Mouse (Mus musculus) forebrain, embryonic 10.5 days (tissue): ENCODE results near the gene Gm20696. TPM values are rescaled to one million over a fixed set of nuclear protein-coding genes. Genes with fewer than 3 reads are reported as not detected.

Experiments
- DNase-seq: peaks from one replicate; pipeline ENCODE4 v3.0.0-alpha.2; 2017; ENCODE audit warnings: low spot score; ENCODE audit errors: extremely low spot score
- H3K27ac ChIP-seq: fragments of 300-500 bp; sonication (generic); 2 replicates; pipeline ENCODE4 v1.5.1; 2016; ENCODE audit warnings: mild to moderate bottlenecking
- H3K27me3 ChIP-seq: fragments of 300-500 bp; sonication (generic); 2 replicates; pipeline ENCODE4 v1.6.1; 2016; ENCODE audit warnings: mild to moderate bottlenecking; ENCODE audit not compliant: poor library complexity, severe bottlenecking
- H3K36me3 ChIP-seq: fragments of 300-500 bp; sonication (generic); replicated peaks from 2 replicates; pipeline ENCODE4 v1.6.1; 2016; ENCODE audit warnings: mild to moderate bottlenecking, moderate library complexity
- H3K4me1 ChIP-seq: fragments of 300-500 bp; sonication (generic); 2 replicates; pipeline ENCODE4 v1.6.1; 2016
- H3K4me3 ChIP-seq: fragments of 300-500 bp; sonication (generic); 2 replicates; pipeline ENCODE4 v1.5.1; 2016; ENCODE audit warnings: mild to moderate bottlenecking, moderate library complexity
- H3K9me3 ChIP-seq: fragments of 300-500 bp; sonication (generic); 2 replicates; pipeline ENCODE4 v1.6.1; 2016; ENCODE audit warnings: mild to moderate bottlenecking, moderate library complexity
- WGBS: fragments of 180-500 bp; shearing (Covaris S2); methylation state at CpG from one replicate; pipeline ENCODE4 v1.1.7; 2016; 5-methylcytosine and 5-hydroxymethylcytosine counted together
- polyA plus RNA-seq: library from polyadenylated mRNA; unstranded; fragments of >200 nt; fragmentation: Nextera tagmentation; extraction: Ambion mirVana; gene quantifications from 2 replicates; pipeline ENCODE4 v1.2.1, GENCODE M21; 2016

Gene Gm20696
- polyA plus RNA-seq, 1 experiment from 2014 or later, result 3.6 TPM

GRCm38 (mm10) chr6:99388741-99389675, 277.6 kb downstream of the Gm20696 start:
- peak overlapping the region; percentile 45; the same call in 1 of the 2 replicates for H3K27ac ChIP-seq
- 85% methylated on average over 19 of the region's 19 CpGs for WGBS
- H3K36me3 ChIP-seq, result peaks cover 24% of the 10 kb centered on the region; the same call in 1 of the 2 replicates
- H3K9me3 ChIP-seq, result no peaks in the 10 kb centered on the region; the same call in 1 of the 2 replicates
- no peaks in the 10 kb centered on the region for H3K27me3 ChIP-seq
- DNase-seq, result no peak
- peaks cover 31% of the 10 kb centered on the region; the same call in 1 of the 2 replicates for H3K4me1 ChIP-seq
- H3K4me3 ChIP-seq, result no peak overlapping the region

GRCm38 (mm10) chr6:99388023-99388422, 278.6 kb downstream of the Gm20696 start:
- H3K4me3 ChIP-seq, result no peak overlapping the region
- 92% methylated on average over 5 of the region's 5 CpGs for WGBS
- no peaks in the 10 kb centered on the region; the same call in 1 of the 2 replicates for H3K9me3 ChIP-seq
- peaks cover 35% of the 10 kb centered on the region; the same call in 1 of the 2 replicates for H3K4me1 ChIP-seq
- peaks cover 24% of the 10 kb centered on the region; the same call in 1 of the 2 replicates for H3K36me3 ChIP-seq
- H3K27ac ChIP-seq, result peak overlapping the region; percentile 9; the same call in 1 of the 2 replicates
- DNase-seq, result no peak
- no peaks in the 10 kb centered on the region for H3K27me3 ChIP-seq

GRCm38 (mm10) chr6:99385059-99385604, 281.5 kb downstream of the Gm20696 start:
- no peak overlapping the region for H3K27ac ChIP-seq
- WGBS, result 87% methylated on average over 2 of the region's 2 CpGs
- peaks cover 26% of the 10 kb centered on the region; the same call in 1 of the 2 replicates for H3K36me3 ChIP-seq
- no peak for DNase-seq
- no peaks in the 10 kb centered on the region; the same call in 1 of the 2 replicates for H3K9me3 ChIP-seq
- peaks cover 37% of the 10 kb centered on the region; the same call in 1 of the 2 replicates for H3K4me1 ChIP-seq
- H3K4me3 ChIP-seq, result no peak overlapping the region
- H3K27me3 ChIP-seq, result no peaks in the 10 kb centered on the region

GRCm38 (mm10) chr6:99383846-99384472, 282.6 kb downstream of the Gm20696 start:
- Histone ChIP-seq H3K4me1 (peaks cover 32% of the 10 kb centered on the region), H3K4me3 (no peak overlapping the region), H3K27ac (peak overlapping the region; percentile 21; the same call in 1 of the 2 replicates), H3K36me3 (peaks cover 25% of the 10 kb centered on the region; the same call in 1 of the 2 replicates), H3K27me3 (no peaks in the 10 kb centered on the region), H3K9me3 (no peaks in the 10 kb centered on the region; the same call in 1 of the 2 replicates)
- WGBS, result 82% methylated on average over 4 of the region's 4 CpGs
- no peak for DNase-seq

GRCm38 (mm10) chr6:99380146-99380545, 286.5 kb downstream of the Gm20696 start:
- Histone ChIP-seq H3K4me3 (no peak overlapping the region), H3K9me3 (no peaks in the 10 kb centered on the region), H3K27ac (no peak overlapping the region), H3K27me3 (no peaks in the 10 kb centered on the region), H3K4me1 (peaks cover 60% of the 10 kb centered on the region), H3K36me3 (peaks cover 3% of the 10 kb centered on the region; the same call in 1 of the 2 replicates)
- WGBS, result 92% methylated on average over 5 of the region's 5 CpGs
- DNase-seq, result no peak

GRCm38 (mm10) chr6:99378997-99379710, 287.4 kb downstream of the Gm20696 start:
- 79% methylated on average over 7 of the region's 7 CpGs for WGBS
- H3K27ac ChIP-seq, result no peak overlapping the region
- no peak for DNase-seq
- H3K36me3 ChIP-seq, result peaks cover 3% of the 10 kb centered on the region; the same call in 1 of the 2 replicates
- H3K4me1 ChIP-seq, result peaks cover 65% of the 10 kb centered on the region
- H3K9me3 ChIP-seq, result no peaks in the 10 kb centered on the region
- no peak overlapping the region for H3K4me3 ChIP-seq
- H3K27me3 ChIP-seq, result no peaks in the 10 kb centered on the region

- Histone ChIP-seq H3K4me1 (peaks cover 63% of the 10 kb centered on the region), H3K4me3 (no peak overlapping the region), H3K27ac (peak overlapping the region; percentile 1; the same call in 1 of the 2 replicates), H3K36me3 (peaks cover 8% of the 10 kb centered on the region; the same call in 1 of the 2 replicates), H3K27me3 (no peaks in the 10 kb centered on the region), H3K9me3 (no peaks in the 10 kb centered on the region)
- 74% methylated on average over 4 of the region's 4 CpGs for WGBS
- DNase-seq, result no peak
Measured at GRCm38 (mm10) chr6:99377716-99378115, 288.9 kb downstream of the Gm20696 start.

- H3K27me3 ChIP-seq, result no peaks in the 10 kb centered on the region
- H3K36me3 ChIP-seq, result peaks cover 13% of the 10 kb centered on the region; the same call in 1 of the 2 replicates
- no peak for DNase-seq
- H3K4me1 ChIP-seq, result peaks cover 60% of the 10 kb centered on the region
- H3K27ac ChIP-seq, result peak overlapping the region; percentile 1; the same call in 1 of the 2 replicates
- no peak overlapping the region for H3K4me3 ChIP-seq
- H3K9me3 ChIP-seq, result no peaks in the 10 kb centered on the region
- 88% methylated on average over 2 of the region's 2 CpGs for whole genome bisulfite sequencing
Measured at GRCm38 (mm10) chr6:99377131-99377530, 289.5 kb downstream of the Gm20696 start.

GRCm38 (mm10) chr6:99376721-99377120, 289.9 kb downstream of the Gm20696 start:
- no peaks in the 10 kb centered on the region for H3K27me3 ChIP-seq
- H3K9me3 ChIP-seq, result no peaks in the 10 kb centered on the region
- WGBS, result 92% methylated on average over 8 of the region's 8 CpGs
- H3K4me1 ChIP-seq, result peaks cover 56% of the 10 kb centered on the region
- H3K27ac ChIP-seq, result peak overlapping the region; percentile 27; the same call in 1 of the 2 replicates
- peaks cover 15% of the 10 kb centered on the region; the same call in 1 of the 2 replicates for H3K36me3 ChIP-seq
- H3K4me3 ChIP-seq, result no peak overlapping the region
- no peak for DNase-seq

GRCm38 (mm10) chr6:99375865-99376264, 290.7 kb downstream of the Gm20696 start:
- 79% methylated on average over 6 of the region's 6 CpGs for WGBS
- peak overlapping the region; percentile 9 for H3K27ac ChIP-seq
- no peak overlapping the region for H3K4me3 ChIP-seq

GRCm38 (mm10) chr6:99375376-99375775, 291.2 kb downstream of the Gm20696 start:
- no peaks in the 10 kb centered on the region for H3K9me3 ChIP-seq
- peaks cover 55% of the 10 kb centered on the region for H3K4me1 ChIP-seq
- 86% methylated on average over 4 of the region's 4 CpGs for WGBS
- H3K4me3 ChIP-seq, result no peak overlapping the region
- DNase-seq, result no peak
- H3K36me3 ChIP-seq, result peaks cover 15% of the 10 kb centered on the region; the same call in 1 of the 2 replicates
- H3K27ac ChIP-seq, result peak overlapping the region; percentile 9; the same call in 1 of the 2 replicates
- H3K27me3 ChIP-seq, result no peaks in the 10 kb centered on the region

More at GRCm38 (mm10) chr6:99375865-99376264, 290.7 kb downstream of the Gm20696 start:
- Histone ChIP-seq H3K4me1 (peaks cover 55% of the 10 kb centered on the region), H3K36me3 (peaks cover 15% of the 10 kb centered on the region; the same call in 1 of the 2 replicates), H3K27me3 (no peaks in the 10 kb centered on the region), H3K9me3 (no peaks in the 10 kb centered on the region)
- no peak for DNase-seq
